Mouse (Mus musculus): ENCODE results near the gene Ykt6.
A peak's percentile ranks its signal among the peaks of the same experiment; 100 is the strongest.

The Ykt6 gene

DNA sequence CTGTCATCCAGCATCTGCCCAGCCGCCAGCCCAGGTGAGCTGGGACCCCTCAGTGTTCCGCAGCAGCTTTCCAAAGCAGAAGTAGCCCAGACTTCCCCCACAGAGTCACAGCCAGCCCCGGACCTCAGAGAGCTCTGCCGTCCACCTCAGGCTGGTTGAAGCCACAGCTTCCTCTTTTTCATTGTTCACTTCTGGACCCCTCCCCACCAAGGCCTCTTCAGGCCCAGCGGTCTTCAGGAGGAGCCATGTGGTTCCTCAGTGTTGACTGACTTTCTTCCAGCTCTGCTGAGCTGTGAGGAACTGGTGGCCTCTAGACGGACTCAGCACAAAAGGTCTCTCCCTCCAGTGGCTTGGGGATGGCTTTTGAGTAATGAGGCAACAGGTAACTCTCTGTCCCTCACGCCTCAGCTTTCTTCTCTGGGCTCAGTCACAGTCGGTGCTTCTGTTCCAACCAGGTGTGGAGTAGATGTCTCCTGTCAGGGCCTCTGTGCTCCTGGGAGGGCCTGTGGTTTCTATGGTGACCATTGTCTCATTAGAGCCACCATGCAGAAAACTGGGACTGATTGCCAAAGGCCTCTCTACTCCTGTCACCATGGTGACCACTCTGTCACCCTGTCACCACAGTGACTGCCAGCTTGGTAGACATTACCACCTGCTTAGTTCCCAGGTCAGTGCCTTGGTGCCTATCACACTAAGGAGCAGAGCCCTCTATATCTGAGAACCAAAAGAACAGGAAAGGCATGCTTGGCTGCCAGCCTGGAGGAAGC lies 5.7 kb upstream of the Ykt6 start, which contains the start of gene Gck:
Gck (minus strand) TSS at position 496 of the 767 bp plus-strand sequence.
- DNase-seq: no peak

DNA sequence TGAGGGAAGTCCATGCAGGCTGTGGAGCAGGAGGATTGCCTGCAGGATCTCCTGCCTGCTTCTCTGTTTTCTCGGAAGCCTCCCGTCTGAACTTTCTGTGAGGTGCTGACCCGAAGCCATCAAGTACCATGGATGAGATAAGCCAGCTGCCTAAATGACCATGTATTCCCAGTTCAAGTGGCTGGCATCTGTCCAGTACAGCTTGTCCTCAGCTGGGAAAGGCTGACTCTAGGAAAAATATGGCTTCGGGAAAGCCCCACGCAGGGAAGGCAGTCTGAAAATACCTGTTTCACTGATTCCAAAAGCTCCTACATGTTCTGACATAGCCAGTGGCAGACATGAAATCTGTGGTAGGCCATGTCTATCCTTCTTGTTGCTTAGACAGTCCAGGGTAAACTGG lies 3.0 kb upstream of the Ykt6 start:
- no peak for DNase-seq

DNA sequence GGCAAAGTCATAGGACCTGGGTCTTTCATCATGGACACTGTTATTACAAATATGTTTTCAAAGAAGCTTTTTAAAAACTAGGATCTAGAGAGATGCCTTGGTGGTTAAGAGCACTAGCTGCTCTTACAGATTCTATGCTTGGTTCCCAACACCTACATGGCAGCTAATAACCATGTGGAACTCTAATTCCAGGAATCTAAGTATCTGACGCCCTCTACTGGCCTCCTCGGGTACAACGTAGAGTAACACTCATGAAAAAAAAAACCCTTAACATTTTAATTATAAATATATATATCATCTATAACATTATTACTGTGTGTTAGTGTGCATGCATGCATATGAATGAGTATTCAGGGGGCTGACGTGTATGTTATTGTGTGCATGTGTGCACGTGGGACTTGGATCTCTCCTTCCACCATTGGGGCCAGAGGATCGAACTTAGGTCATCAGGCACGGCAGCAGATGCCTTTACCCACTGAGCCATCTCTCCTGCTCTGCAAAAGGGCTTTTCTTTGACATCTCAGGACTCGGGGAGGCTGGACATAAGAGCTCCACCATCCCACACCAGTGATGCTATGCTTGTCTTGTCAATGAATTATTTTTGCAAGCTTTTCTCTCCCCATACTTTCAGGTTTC lies 2.2 kb upstream of the Ykt6 start:
- DNase-seq: peak; percentile 27

GRCm38 (mm10) chr11:5954435-5954834 lies 1.1 kb upstream of the Ykt6 start:
- no peak for DNase-seq

DNA sequence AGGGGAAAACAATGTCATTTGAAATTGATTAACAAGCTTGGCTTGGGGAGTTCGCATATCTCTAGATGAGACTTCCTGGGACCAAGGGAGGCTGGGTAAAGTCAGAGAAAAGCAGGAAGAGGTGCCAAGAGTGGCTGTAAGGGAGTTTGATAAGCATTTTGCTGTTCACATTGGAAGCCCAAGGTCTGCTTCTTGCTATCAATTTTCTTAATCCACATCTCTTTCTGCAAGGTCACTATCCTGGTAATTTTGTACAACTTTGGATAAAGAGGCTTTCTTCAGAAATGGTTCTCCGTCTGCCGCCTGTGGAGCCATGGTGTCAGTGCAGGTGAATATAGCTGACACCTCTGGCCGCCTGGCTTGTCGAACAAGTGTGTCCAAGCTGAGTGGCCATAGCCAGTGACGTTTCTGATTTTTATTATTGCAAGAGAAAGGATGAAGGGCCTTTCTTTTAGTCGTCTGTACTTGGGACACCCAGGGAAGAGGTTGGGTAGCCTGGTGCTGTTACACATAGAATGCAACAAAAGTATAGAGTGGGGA lies 458 bp upstream of the Ykt6 start:
- no peak for DNase-seq

DNA sequence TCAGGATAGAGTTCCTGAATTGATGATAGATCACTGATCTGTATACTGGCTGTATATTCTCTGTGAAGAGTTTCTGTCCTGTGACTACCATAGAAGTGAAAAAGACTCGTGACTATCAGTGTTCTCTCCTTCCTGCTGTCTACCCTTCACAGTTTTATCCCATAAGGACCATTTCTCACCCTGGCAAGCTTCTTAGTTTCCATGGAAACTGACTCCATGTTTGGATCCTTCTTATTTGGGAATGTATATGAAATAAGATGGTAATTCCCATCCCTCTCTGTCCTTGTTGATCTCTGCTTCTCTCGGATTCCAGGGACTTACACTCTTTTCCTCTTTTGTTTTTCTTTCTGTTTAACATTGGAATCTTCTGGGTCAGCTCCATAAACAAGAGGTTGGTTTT lies 4.6 kb downstream of the Ykt6 start:
- no peak for DNase-seq

GRCm38 (mm10) chr11:5965865-5966264 lies 10.4 kb downstream of the Ykt6 start:
- DNase-seq: no peak

DNA sequence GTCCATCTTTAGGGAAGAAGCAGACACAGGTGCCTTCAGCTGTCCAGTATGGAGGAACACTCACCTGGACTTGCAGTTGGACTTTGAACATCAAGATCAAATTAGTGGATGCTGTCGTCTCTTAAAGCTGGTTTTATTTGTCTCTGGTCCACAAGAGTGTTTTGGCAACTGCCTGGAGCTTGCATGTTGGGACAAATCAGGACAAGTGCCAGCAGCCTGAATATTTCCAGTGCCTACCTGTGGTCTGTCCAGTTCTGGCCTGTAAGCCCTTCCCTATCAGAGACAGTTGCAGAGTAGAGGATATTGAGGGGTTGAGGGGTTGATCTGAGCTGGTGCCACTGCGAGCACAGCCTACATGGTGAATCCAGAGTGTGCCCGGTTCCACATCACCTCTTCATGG lies 11.3 kb downstream of the Ykt6 start:
- DNase-seq: peak; percentile 19

- DNase-seq: no peak
These were observed 12.7 kb downstream of the Ykt6 start for GRCm38 (mm10) chr11:5968223-5968622.

DNA sequence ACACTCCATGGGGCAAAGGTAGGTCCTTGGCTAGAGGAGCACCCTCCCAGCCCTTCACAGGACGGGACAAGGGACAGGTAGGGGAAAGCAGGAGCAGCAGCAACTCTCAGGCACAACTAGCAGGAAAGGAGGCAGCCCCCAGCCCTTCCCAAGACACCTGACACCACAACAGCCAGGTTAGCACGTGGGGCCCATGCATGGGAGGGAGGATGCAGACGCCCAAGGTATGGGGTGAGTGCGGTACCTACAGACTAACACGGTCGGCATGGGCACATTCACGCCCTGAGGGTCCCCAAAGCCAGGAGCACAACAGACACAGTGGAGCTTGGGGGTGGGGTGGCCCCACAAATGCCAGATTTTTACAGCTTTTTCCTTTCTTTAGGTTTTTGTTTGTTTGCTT lies 15.7 kb downstream of the Ykt6 start:
- no peak for DNase-seq

- DNase-seq: no peak
These were observed 17.7 kb downstream of the Ykt6 start for GRCm38 (mm10) chr11:5973151-5973550.

DNA sequence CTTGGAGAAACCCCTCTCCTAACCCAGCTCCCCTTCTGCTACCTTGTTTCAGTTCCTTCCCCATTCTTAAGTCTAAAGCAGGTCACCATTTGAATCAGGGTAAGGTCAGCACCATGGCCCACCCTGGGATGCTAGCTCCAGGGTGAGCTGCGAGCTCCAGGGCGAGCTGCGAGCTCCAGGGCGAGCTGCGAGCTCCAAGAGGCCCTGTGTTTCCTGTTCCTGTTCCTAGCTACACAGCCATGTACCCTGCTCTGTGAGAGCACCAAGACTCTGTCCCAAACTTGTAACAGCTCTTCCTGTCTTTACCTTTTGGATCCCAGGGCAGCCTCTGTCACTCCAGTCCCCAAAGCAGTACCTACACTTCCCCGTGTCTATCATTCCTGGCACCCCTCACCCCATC lies 18.6 kb downstream of the Ykt6 start:
- no peak for DNase-seq

- DNase-seq: no peak
These were observed 19.6 kb downstream of the Ykt6 start for GRCm38 (mm10) chr11:5975068-5975467.

GRCm38 (mm10) chr11:5976106-5976505 lies 20.6 kb downstream of the Ykt6 start:
- DNase-seq: no peak

DNA sequence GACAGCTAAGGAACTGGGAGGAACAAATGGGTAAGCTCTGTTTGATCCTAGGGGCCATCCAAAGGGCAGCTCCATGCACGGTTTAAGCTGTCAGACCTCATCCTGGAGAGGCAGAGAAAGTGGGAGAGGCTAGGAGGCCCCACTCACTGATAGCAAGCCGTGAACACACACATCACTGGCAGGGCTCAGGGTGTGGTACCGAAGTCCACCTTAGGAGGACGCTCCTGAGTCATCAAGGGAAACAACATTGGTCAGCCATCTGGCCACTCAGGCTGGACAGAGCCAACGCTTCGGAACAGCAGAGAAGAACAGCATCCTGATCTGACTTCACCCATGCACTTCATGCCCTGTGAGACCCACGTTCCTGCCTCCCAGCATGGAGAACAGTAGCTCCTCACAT lies 23.6 kb downstream of the Ykt6 start:
- DNase-seq: no peak

DNA sequence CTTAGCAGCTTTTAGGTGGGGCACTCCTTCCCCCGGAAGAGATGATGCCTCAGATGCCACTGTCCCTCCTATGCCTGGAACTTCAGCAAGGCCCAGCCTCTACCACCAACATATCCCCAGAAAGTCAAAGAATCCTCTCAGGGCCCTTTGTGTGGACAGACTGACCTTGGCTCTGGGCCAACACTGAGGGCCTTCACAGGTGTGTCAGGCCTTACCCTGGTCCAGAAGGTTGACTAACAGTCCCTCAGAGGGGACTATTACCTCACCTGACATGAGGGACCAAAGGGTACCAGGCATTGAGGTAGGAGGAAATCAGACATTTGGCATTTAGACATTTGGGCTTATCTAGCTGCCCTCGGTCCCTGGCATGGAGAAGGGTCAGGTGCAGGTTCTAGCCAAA lies 24.6 kb downstream of the Ykt6 start:
- DNase-seq: no peak

DNA sequence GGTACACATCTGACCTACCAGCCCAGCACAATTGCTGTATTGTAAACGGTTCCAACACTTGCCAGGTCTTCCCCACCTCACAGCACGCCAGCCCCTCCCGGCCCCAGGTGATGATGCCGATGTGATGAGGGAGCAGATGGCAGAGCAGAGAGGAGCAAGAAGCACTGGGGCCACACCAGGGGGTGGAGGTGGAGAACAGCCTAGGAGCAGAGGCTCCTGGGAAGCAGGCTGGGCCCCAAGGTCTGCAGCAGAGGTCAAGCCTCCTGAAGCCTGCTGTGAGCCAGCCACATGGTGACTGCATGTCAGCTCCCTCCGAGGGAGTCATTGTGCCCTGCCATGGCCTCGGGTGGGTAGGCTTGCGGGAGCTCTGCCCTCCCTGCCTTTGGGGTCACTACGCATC lies 25.1 kb downstream of the Ykt6 start:
- peak; percentile 74 for DNase-seq

GRCm38 (mm10) chr11:5981323-5981722 lies 25.8 kb downstream of the Ykt6 start:
- DNase-seq: peak; percentile 67

DNA sequence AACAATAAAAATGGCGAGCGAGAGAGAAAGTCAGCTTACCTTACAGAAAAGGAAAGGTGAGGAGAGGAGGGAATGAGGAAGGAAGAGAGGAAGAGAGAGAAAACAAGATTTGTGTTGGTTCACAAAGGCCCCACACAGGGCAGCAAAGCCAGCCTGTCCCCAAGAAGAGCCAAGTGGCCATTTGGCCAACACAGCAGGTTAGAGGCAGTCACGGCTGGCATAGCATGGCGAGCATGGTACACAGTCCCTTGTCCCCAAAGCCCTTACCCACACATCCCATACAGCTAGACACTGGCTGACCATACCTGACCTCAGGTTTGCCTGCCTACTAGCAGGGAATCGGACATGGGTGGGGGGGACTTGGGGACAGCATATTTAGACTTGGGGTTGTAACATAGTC lies 28.1 kb downstream of the Ykt6 start:
- DNase-seq: peak; percentile 87

DNA sequence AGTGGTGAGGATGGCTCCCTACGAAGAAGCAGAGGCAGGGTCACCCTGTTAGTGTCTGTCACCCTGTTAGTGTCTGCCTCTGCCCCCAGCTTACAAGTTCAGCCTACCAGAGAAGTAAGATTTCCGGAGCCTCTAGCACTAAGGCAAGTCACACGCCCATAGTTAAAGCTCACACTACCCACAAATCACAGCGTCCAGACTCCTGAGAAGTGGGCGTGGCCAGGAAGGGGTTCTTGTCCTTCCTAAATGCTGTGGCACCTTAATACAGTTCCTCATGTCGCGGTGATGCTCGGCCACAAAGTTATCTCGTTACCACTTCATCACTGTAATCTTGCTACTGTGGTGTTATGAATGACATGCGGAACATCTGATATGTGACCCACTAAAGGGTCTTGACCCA lies 32.6 kb downstream of the Ykt6 start:
- no peak for DNase-seq

GRCm38 (mm10) chr11:5989954-5990593 lies 34.6 kb downstream of the Ykt6 start:
- peak; percentile 75 for DNase-seq

GRCm38 (mm10) chr11:5990910-5991309 lies 35.4 kb downstream of the Ykt6 start:
- DNase-seq: no peak

DNA sequence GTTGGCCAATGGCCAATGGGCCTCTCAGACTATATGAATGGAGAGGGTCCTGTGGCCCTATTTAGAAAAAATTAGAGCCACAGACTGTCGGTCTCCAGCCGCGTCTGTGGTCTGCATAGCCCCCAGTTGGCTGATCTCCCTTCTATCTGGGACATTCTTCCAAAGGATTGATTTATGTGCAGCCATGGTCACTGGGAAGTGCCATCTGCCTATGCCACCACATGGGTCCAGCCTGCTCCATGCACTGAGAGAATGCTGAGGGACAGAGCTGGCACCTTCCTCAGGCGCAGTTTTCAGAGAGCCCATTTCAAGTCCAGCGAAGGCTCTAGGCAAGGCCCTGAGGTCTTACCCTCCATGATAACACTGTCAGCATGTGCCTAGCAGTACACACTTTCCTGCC lies 38.7 kb downstream of the Ykt6 start:
- DNase-seq: peak; percentile 83

DNA sequence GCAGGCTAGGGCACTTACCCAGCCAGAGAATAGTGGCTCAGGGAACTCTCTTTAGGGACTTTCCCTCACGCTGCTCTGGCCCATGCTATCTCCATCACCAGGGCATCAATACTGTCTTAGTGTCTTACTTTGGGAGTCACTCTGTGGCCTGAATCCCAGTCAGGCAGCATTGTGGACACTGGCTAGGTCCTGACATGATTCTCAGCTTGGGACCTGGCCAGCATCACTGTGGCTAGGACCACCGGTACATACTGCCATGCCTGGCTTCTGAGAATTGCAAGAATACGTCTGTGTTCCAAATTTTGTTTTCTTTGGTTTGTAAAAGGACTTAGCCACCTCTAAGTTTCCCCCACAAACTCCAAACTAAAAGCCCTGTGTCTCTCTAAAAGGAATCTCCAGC lies 39.4 kb downstream of the Ykt6 start:
- DNase-seq: no peak

Measured in cerebellum, adult 11-12 months (tissue).